Mouse (Mus musculus) Muller cell, postnatal 12 days (primary cell): ENCODE measurements around the gene Lrrc71.

Source experiments
- DNase-seq: peaks from one replicate; pipeline ENCODE4 v3.0.0-alpha.2; 2015; ENCODE audit errors: inconsistent ontology term

Gene Lrrc71

GRCm38 (mm10) chr3:87763683-87764289 is 15.4 kb upstream of the Lrrc71 start:
- peak; percentile 74 for DNase-seq

DNA sequence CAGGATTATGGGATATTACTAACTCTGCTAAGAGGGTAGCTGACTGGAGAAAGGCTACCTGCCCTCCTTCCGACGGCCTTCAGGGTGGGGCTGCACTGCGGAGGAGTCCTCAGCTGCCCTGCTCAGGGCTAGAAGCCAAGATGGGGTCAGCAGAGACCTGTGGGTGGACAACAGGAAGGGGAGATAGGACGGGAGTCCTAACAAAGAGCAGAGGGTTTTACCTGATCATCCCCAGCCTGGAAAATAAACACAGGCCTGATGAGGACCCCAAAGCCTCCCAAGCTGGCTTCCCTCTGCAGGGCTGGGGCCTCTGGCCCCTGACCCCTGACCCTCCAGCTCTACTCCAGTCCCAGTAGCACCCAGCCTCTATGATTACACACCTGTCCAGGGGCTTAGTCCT is 14.8 kb upstream of the Lrrc71 start:
- DNase-seq: no peak

- no peak for DNase-seq
Measured at GRCm38 (mm10) chr3:87761408-87762375, 13.3 kb upstream of the Lrrc71 start.

GRCm38 (mm10) chr3:87758641-87759040 is 10.2 kb upstream of the Lrrc71 start:
- DNase-seq: peak; percentile 37

DNA sequence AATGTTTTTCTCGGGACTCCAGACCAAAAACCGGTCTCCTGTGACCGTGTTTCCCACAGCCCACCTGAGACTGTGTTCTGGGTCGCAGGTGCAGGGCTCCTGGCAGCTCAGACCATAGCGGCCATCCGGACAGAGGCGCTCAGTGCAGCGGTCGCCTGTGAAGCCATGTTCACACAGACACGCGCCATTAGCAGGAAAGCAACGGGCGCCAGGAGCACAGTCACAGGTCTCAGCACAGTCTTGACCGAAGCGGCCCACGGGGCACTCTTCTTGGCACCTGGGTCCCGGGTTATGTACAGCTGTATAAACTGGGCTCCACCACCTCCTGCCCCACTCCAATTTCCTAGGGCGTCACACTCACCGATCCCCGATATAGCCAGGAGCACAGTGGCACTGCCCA is 8.1 kb upstream of the Lrrc71 start:
- no peak for DNase-seq

DNA sequence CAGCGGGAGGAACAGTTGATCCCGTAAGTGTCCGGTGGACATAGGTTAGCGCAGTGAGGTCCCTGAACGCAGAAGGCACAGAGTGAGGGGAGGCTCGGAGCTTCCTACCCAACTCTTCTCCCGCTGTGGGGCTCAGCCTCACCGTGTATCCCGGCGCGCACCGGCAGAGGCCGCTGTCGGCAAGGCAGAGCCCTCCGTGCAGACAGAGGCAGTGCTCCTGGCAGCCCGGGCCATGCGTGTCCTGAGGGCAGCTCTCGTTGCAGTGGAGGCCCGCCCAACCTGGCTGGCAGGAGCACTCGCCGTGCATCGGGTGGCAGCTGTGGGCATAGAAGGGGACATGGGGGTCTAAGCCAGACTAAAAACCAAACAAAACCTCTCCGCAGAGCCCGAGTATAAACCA is 7.5 kb upstream of the Lrrc71 start:
- peak; percentile 80 for DNase-seq

GRCm38 (mm10) chr3:87753829-87754228 is 5.4 kb upstream of the Lrrc71 start:
- no peak for DNase-seq

DNA sequence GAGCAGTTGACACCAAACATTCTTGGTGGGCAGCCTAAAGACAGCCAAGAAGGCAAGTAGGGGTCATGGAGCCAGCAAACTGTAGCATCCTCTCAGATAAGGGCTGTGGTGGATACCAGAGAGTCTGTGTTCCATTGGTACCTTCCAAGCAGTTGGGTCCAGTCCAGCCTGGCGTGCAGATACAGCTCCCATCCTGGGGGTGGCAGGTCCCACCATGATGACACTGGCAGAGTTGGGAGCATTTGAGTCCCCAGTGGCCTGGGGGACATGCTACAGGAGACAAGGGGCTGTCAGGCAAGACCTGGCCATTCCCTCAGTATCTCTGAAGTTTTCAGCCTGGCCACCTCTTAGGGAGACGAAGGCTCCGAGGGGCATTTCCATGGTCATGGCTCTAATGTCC is 4.1 kb upstream of the Lrrc71 start:
- no peak for DNase-seq

DNA sequence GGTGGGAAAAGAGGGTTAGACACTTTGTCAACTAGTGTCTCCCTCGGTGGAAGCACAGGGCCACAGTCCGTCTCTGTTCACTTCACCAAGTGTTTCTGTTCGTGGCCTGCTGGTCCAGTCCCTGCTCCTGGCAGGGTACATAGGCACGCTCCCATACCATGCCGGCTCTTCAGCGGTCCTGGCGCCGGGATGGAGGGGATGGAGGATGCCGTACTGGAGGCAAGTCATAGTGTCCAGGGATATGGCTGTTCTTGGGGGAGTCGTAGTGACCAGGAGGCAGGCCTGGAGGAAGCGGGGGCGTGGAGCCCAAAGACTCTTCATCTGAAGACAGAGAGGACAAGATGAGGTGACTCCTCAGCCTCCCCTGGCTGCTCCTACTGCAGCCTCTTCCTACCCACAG is 1.6 kb upstream of the Lrrc71 start:
- no peak for DNase-seq

DNA sequence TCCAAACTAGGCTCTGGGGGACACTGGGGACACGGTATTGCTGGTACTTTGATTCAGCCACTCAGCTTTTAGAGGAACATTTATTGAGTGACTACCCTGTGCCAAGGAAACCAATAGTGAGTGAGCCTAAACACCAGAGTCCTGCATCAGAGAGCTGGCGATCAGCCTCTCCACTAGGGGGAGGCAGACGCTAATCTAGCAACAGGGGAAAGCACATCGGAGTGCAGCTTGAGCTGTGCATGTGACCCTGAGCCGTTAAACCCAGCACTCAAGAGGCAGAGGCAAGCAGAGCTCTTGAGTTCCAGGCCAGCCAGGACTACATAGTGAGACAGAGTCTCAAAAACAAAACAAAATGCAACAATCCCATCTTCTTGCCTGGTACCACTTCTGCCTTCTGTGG is 611 bp upstream of the Lrrc71 start:
- peak; percentile 41 for DNase-seq

- no peak for DNase-seq
Measured at GRCm38 (mm10) chr3:87745036-87745659, 3.3 kb downstream of the Lrrc71 start.

DNA sequence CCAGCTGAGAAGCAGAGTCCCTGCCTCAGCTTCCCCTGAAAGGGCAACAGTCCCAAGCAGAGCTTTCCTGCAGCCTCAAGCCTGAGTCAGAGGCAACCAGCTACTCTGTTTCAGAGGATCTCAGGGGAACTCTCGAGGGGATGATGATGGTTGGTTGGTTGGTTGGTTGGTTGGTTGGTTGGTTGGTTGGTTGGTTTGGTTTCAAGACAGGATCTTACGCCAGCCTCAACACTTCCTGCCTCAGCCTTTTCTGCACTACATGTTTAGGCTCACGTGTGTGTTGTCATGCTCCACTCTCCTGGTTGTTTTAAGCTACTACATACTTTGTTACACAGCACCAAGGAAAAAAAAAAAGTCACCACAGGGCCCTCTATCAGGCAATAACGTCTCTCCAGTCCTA is 4.5 kb downstream of the Lrrc71 start:
- no peak for DNase-seq

- no peak for DNase-seq
Measured at GRCm38 (mm10) chr3:87742735-87743134, 5.7 kb downstream of the Lrrc71 start.

DNA sequence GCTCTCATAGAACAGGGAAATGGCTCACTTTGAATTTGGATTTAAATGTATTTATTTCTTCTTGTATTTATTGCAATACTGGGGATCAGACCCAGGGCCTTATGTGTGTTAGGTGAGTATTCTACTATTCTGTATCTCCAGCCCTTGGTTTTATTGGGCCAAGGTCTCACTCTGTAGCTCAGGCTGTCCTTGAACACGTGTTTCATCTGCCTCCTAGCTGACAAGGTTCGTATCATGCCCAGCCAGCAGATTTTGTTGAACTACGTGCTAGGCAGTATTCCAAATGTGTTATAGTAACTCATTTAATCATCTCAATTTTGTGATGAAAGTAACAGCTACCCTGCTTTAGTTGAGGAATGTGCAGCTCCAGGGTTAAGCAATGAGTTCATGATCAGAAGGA is 6.4 kb downstream of the Lrrc71 start:
- no peak for DNase-seq

DNA sequence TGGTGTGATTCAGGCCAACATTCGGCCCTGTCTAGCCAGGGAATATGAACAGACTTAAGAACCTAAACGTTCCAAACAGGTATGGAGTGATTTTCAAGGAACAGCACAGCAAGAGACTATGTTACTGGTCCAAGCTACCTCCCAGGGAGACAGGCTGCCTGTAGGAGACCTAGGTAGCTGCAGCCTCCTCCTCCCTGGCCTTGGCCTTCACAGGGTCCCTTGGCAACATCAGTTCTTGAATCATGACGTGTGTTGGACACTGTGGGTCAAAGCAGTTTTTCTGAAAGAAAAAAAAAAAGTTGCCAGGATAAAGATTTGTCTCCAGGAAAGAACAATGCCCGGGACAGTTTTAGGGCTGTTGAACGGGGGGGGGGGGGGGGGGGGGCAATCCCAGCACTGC is 9.5 kb downstream of the Lrrc71 start:
- no peak for DNase-seq

GRCm38 (mm10) chr3:87735335-87735734 is 13.1 kb downstream of the Lrrc71 start:
- DNase-seq: no peak

- no peak for DNase-seq
Measured at GRCm38 (mm10) chr3:87733984-87734761, 14.3 kb downstream of the Lrrc71 start.

DNA sequence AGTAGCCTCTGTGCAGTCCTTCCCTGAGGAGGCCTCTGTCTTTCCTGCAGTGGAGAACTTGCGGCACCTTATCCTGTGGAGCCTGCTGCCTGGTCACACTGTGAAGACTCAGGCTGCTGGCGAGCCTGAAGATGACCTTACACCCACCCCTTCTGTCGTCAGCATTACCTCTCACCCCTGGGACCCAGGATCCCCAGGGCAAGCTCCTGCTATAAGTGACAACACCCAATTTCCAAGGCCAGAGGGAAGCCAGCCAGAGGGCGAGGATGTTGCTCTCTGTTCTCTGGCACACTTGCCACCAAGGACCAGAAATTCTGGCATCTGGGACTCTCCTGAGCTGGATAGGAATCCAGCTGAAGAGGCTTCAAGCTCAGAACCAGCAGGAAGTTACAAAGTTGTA is 15.3 kb downstream of the Lrrc71 start:
- no peak for DNase-seq

- no peak for DNase-seq
Measured at GRCm38 (mm10) chr3:87728696-87729095, 19.7 kb downstream of the Lrrc71 start.

DNA sequence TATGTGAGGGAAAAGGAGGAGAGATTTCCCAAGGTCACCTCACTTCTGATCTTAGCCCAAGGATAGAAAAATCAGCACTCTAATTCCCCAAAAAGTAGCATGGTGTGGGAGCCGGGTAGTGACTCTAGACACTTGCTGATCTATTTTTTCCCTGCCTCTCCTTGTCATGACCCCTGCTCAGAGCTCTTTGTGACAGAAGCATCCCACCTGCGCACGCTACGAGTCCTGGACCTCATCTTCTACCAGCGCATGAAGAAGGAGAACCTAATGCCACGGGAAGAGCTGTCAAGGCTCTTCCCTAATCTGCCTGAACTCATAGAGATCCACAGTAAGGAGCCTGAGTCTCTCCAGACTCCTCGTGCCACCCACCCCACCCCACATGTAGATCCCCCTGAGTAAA is 22.2 kb downstream of the Lrrc71 start:
- DNase-seq: no peak

- DNase-seq: no peak
Measured at GRCm38 (mm10) chr3:87725396-87726160, 22.8 kb downstream of the Lrrc71 start.
